Mouse (Mus musculus) lung, embryonic 15.5 days (tissue): ENCODE measurements around the gene Pacs2. TPM values are rescaled to one million over a fixed set of nuclear protein-coding genes. Genes with fewer than 3 reads are reported as not detected.
A peak's percentile ranks its signal among the peaks of the same experiment; 100 is the strongest.

ENCODE experiments used
- ATAC-seq: fragments of 200-750 bp; cut with Nextera tagmentation; 2 replicates; pipeline ENCODE4 v1.8.0; 2017; ENCODE audit warnings: moderate number of reproducible peaks, borderline replicate concordance; ENCODE audit not compliant: low FRiP score, low TSS enrichment; ENCODE audit errors: extremely low read depth
- H3K27ac ChIP-seq: fragments of 300-500 bp; sonication (generic); 2 replicates; pipeline ENCODE4 v1.5.1; 2015; ENCODE audit warnings: moderate library complexity, mild to moderate bottlenecking, inconsistent platforms
- H3K27me3 ChIP-seq: fragments of 300-500 bp; sonication (generic); 2 replicates; pipeline ENCODE4 v1.6.1; 2015; ENCODE audit warnings: inconsistent platforms
- H3K36me3 ChIP-seq: fragments of 300-500 bp; sonication (generic); 2 replicates; pipeline ENCODE4 v1.6.1; 2015; ENCODE audit warnings: inconsistent platforms
- H3K4me1 ChIP-seq: fragments of 300-500 bp; sonication (generic); 2 replicates; pipeline ENCODE4 v1.6.1; 2015; ENCODE audit warnings: inconsistent platforms
- H3K4me2 ChIP-seq: fragments of 300-500 bp; sonication (generic); 2 replicates; pipeline ENCODE4 v1.6.1; 2015; ENCODE audit warnings: inconsistent platforms, mild to moderate bottlenecking, moderate library complexity
- H3K4me3 ChIP-seq: fragments of 300-500 bp; sonication (generic); 2 replicates; pipeline ENCODE4 v1.5.1; 2015; ENCODE audit warnings: mild to moderate bottlenecking, inconsistent platforms
- H3K9ac ChIP-seq: fragments of 300-500 bp; sonication (generic); 2 replicates; pipeline ENCODE4 v1.6.1; 2015; ENCODE audit warnings: inconsistent platforms
- H3K9me3 ChIP-seq: fragments of 300-500 bp; sonication (generic); 2 replicates; pipeline ENCODE4 v1.6.1; 2016; ENCODE audit warnings: inconsistent platforms
- WGBS: fragments of 180-500 bp; shearing (Covaris S2); methylation state at CpG from one replicate; pipeline ENCODE4 v1.1.7; 2015; 5-methylcytosine and 5-hydroxymethylcytosine counted together
- polyA plus RNA-seq: library from polyadenylated mRNA; unstranded; fragments of >200 nt; fragmentation: Nextera tagmentation; extraction: Ambion mirVana; gene quantifications from 2 replicates; pipeline ENCODE4 v1.2.1, GENCODE M21; 2015

Gene Pacs2
- polyA plus RNA-seq, 1 experiment from 2014 or later, result 13.2 TPM

- Histone ChIP-seq H3K4me2 (no peak overlapping the region), H3K27ac (no peak overlapping the region), H3K9me3 (no peaks in the 10 kb centered on the region), H3K4me3 (no peak overlapping the region), H3K27me3 (no peaks in the 10 kb centered on the region), H3K36me3 (peaks cover 34% of the 10 kb centered on the region; the same call in 1 of the 2 replicates), H3K4me1 (peaks cover 10% of the 10 kb centered on the region), H3K9ac (no peak overlapping the region)
- no peak for ATAC-seq
- WGBS, result 80% methylated on average over 9 of the region's 9 CpGs
Observed at GRCm38 (mm10) chr12:113049836-113050235, 35.5 kb downstream of the Pacs2 start.

- no peak overlapping the region for H3K4me2 ChIP-seq
- no peak overlapping the region for H3K27ac ChIP-seq
- H3K4me3 ChIP-seq, result no peak overlapping the region
- H3K9me3 ChIP-seq, result no peaks in the 10 kb centered on the region
- no peak overlapping the region for H3K9ac ChIP-seq
- ATAC-seq, result no peak
- peaks cover 34% of the 10 kb centered on the region; the same call in 1 of the 2 replicates for H3K36me3 ChIP-seq
- no peaks in the 10 kb centered on the region for H3K27me3 ChIP-seq
- peaks cover 10% of the 10 kb centered on the region for H3K4me1 ChIP-seq
- 77% methylated on average over 12 of the region's 12 CpGs for WGBS
Observed at GRCm38 (mm10) chr12:113050671-113051070, 36.4 kb downstream of the Pacs2 start.

GRCm38 (mm10) chr12:113051628-113052403, 37.5 kb downstream of the Pacs2 start:
- H3K4me2 ChIP-seq, result no peak overlapping the region
- H3K36me3 ChIP-seq, result peaks cover 36% of the 10 kb centered on the region; the same call in 1 of the 2 replicates
- no peak overlapping the region for H3K4me3 ChIP-seq
- 31% methylated on average over 9 of the region's 9 CpGs for WGBS
- H3K27me3 ChIP-seq, result no peaks in the 10 kb centered on the region
- H3K27ac ChIP-seq, result peak overlapping the region; percentile 58
- no peak; the same call in 1 of the 2 replicates for ATAC-seq
- peaks cover 10% of the 10 kb centered on the region for H3K4me1 ChIP-seq
- H3K9me3 ChIP-seq, result no peaks in the 10 kb centered on the region
- no peak overlapping the region for H3K9ac ChIP-seq

- Histone ChIP-seq H3K27ac (no peak overlapping the region), H3K9ac (no peak overlapping the region), H3K36me3 (peaks cover 46% of the 10 kb centered on the region; the same call in 1 of the 2 replicates), H3K4me3 (no peak overlapping the region), H3K9me3 (no peaks in the 10 kb centered on the region), H3K27me3 (no peaks in the 10 kb centered on the region), H3K4me2 (no peak overlapping the region), H3K4me1 (peaks cover 8% of the 10 kb centered on the region)
- WGBS, result 75% methylated on average over 8 of the region's 8 CpGs
- ATAC-seq, result no peak
Observed at GRCm38 (mm10) chr12:113056089-113056488, 41.8 kb downstream of the Pacs2 start.

GRCm38 (mm10) chr12:113060178-113060577, 45.9 kb downstream of the Pacs2 start:
- no peaks in the 10 kb centered on the region for H3K9me3 ChIP-seq
- no peak overlapping the region for H3K4me2 ChIP-seq
- H3K27ac ChIP-seq, result no peak overlapping the region
- peaks cover 49% of the 10 kb centered on the region for H3K36me3 ChIP-seq
- no peaks in the 10 kb centered on the region for H3K4me1 ChIP-seq
- no peaks in the 10 kb centered on the region for H3K27me3 ChIP-seq
- no peak for ATAC-seq
- WGBS, result 84% methylated on average over 5 of the region's 5 CpGs
- no peak overlapping the region for H3K9ac ChIP-seq
- H3K4me3 ChIP-seq, result no peak overlapping the region

GRCm38 (mm10) chr12:113061606-113062005, 47.3 kb downstream of the Pacs2 start:
- Histone ChIP-seq H3K4me1 (no peaks in the 10 kb centered on the region), H3K4me3 (no peak overlapping the region), H3K27me3 (no peaks in the 10 kb centered on the region), H3K4me2 (no peak overlapping the region), H3K36me3 (peaks cover 44% of the 10 kb centered on the region), H3K27ac (no peak overlapping the region), H3K9me3 (no peaks in the 10 kb centered on the region), H3K9ac (no peak overlapping the region)
- ATAC-seq, result no peak
- 81% methylated on average over 9 of the region's 9 CpGs for WGBS

GRCm38 (mm10) chr12:113062201-113062600, 47.9 kb downstream of the Pacs2 start:
- no peak for ATAC-seq

GRCm38 (mm10) chr12:113063700-113064099, 49.4 kb downstream of the Pacs2 start:
- Histone ChIP-seq H3K36me3 (peaks cover 42% of the 10 kb centered on the region), H3K4me2 (no peak overlapping the region), H3K9me3 (no peaks in the 10 kb centered on the region), H3K27me3 (no peaks in the 10 kb centered on the region), H3K27ac (no peak overlapping the region), H3K4me3 (no peak overlapping the region), H3K4me1 (no peaks in the 10 kb centered on the region), H3K9ac (no peak overlapping the region)
- WGBS, result 83% methylated on average over 7 of the region's 7 CpGs
- ATAC-seq, result no peak

More at GRCm38 (mm10) chr12:113062201-113062600, 47.9 kb downstream of the Pacs2 start:
- no peak overlapping the region for H3K4me3 ChIP-seq
- no peak overlapping the region for H3K9ac ChIP-seq
- 82% methylated on average over 10 of the region's 10 CpGs for WGBS
- H3K9me3 ChIP-seq, result no peaks in the 10 kb centered on the region
- H3K4me2 ChIP-seq, result no peak overlapping the region
- H3K27me3 ChIP-seq, result no peaks in the 10 kb centered on the region
- no peak overlapping the region for H3K27ac ChIP-seq
- no peaks in the 10 kb centered on the region for H3K4me1 ChIP-seq
- H3K36me3 ChIP-seq, result peaks cover 43% of the 10 kb centered on the region

- Histone ChIP-seq H3K9me3 (no peaks in the 10 kb centered on the region), H3K27me3 (no peaks in the 10 kb centered on the region), H3K4me2 (no peak overlapping the region), H3K9ac (no peak overlapping the region), H3K4me3 (no peak overlapping the region), H3K36me3 (peaks cover 30% of the 10 kb centered on the region), H3K27ac (no peak overlapping the region), H3K4me1 (no peaks in the 10 kb centered on the region)
- WGBS, result 81% methylated on average over 7 of the region's 7 CpGs
- no peak for ATAC-seq
Observed at GRCm38 (mm10) chr12:113068002-113068401, 53.7 kb downstream of the Pacs2 start.

GRCm38 (mm10) chr12:113069389-113069788, 55.1 kb downstream of the Pacs2 start:
- Histone ChIP-seq H3K9ac (no peak overlapping the region), H3K36me3 (peaks cover 24% of the 10 kb centered on the region), H3K4me1 (peaks cover 9% of the 10 kb centered on the region), H3K4me2 (no peak overlapping the region), H3K27ac (no peak overlapping the region), H3K27me3 (no peaks in the 10 kb centered on the region), H3K4me3 (no peak overlapping the region), H3K9me3 (no peaks in the 10 kb centered on the region)
- WGBS, result 92% methylated on average over 6 of the region's 6 CpGs
- ATAC-seq, result no peak

- Histone ChIP-seq H3K27me3 (no peaks in the 10 kb centered on the region), H3K9me3 (no peaks in the 10 kb centered on the region), H3K9ac (no peak overlapping the region), H3K4me3 (no peak overlapping the region), H3K4me2 (no peak overlapping the region), H3K27ac (no peak overlapping the region), H3K4me1 (peaks cover 17% of the 10 kb centered on the region), H3K36me3 (peaks cover 24% of the 10 kb centered on the region)
- ATAC-seq, result no peak
- WGBS, result 83% methylated on average over 6 of the region's 6 CpGs
Observed at GRCm38 (mm10) chr12:113071321-113071720, 57.0 kb downstream of the Pacs2 start.

- Histone ChIP-seq H3K27ac (no peak overlapping the region), H3K9ac (no peak overlapping the region), H3K4me2 (no peak overlapping the region), H3K4me3 (no peak overlapping the region), H3K4me1 (peaks cover 17% of the 10 kb centered on the region), H3K27me3 (no peaks in the 10 kb centered on the region), H3K36me3 (peaks cover 24% of the 10 kb centered on the region), H3K9me3 (no peaks in the 10 kb centered on the region)
- 72% methylated on average over 6 of the region's 6 CpGs for WGBS
- ATAC-seq, result no peak
Observed at GRCm38 (mm10) chr12:113071827-113072226, 57.5 kb downstream of the Pacs2 start.
